Mouse (Mus musculus): Measurements from ENCODE around the gene Grm7. TPM values are rescaled to one million over a fixed set of nuclear protein-coding genes. Genes with fewer than 3 reads are reported as not detected.

Gene Grm7
- polyA plus RNA-seq, 1 experiment from 2014 or later = 0.22 TPM

- H3K27ac ChIP-seq = no peak overlapping the region
These were observed 727.4 kb downstream of the Grm7 start for GRCm38 (mm10) chr6:111372626-111373380.

DNA sequence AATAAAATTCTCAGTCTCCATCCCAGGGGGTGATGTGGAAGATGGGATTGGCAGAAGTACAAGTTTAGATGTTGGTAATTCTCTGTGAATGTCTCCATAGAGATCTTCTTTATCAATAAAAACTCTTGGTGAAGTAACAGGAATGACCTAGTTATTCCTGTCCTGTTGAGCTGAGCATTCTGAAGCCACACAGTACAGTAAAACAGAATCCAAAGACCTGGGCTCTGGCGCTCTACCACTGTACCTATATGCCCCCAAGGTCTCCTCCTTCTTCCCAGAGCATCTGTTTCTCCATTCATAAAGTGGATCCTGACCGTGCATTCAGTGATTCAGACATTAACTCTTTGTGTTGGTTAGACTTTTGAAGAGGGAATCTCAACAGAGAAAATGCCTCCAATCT lies 735.3 kb downstream of the Grm7 start:
- ATAC-seq (ENCODE audit: borderline replicate concordance, extremely low read depth, low FRiP score, low TSS enrichment) = no peak

More at GRCm38 (mm10) chr6:111372626-111373380, 727.4 kb downstream of the Grm7 start:
- Histone ChIP-seq H3K4me1 (no peaks in the 10 kb centered on the region), H3K4me3 (no peak overlapping the region), H3K27me3 (no peaks in the 10 kb centered on the region), H3K9ac (no peak overlapping the region), H3K9me3 (no peaks in the 10 kb centered on the region), H3K36me3 (no peaks in the 10 kb centered on the region), H3K4me2 (no peak overlapping the region)
- 38% methylated on average over 11 of the region's 11 CpGs for WGBS
- no peak for ATAC-seq (ENCODE audit: borderline replicate concordance, extremely low read depth, low FRiP score, low TSS enrichment)

DNA sequence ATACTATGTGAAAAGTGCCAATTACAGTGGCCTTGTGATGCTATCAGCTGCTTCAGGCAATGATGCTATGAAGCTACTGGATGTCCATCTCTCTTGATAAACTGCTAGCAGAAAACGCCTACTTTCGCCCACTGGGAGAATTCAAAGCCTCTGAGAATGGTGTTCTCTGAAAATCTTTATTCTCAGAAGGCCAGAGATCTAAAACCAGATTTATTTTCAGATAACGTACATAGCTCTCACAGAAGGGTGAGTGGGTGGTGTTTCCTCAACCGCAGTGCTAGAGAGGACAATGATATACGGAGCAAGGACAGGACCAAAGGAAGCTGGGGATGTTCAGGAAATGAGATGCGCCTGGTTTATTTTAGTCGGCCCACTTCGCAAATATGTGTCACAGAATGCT lies 763.4 kb downstream of the Grm7 start:
- WGBS = 84% methylated on average over 8 of the region's 8 CpGs
- H3K27me3 ChIP-seq = no peaks in the 10 kb centered on the region
- H3K27ac ChIP-seq = no peak overlapping the region
- no peaks in the 10 kb centered on the region for H3K36me3 ChIP-seq
- no peaks in the 10 kb centered on the region for H3K4me1 ChIP-seq
- no peaks in the 10 kb centered on the region for H3K9me3 ChIP-seq
- H3K9ac ChIP-seq = no peak overlapping the region
- no peak for ATAC-seq (ENCODE audit: borderline replicate concordance, extremely low read depth, low FRiP score, low TSS enrichment)
- no peak overlapping the region for H3K4me3 ChIP-seq
- no peak overlapping the region for H3K4me2 ChIP-seq

More for the DNA sequence above, 735.3 kb downstream of the Grm7 start:
- Histone ChIP-seq H3K36me3 (no peaks in the 10 kb centered on the region), H3K9ac (no peak overlapping the region), H3K4me1 (no peaks in the 10 kb centered on the region), H3K27ac (no peak overlapping the region), H3K4me2 (no peak overlapping the region), H3K27me3 (no peaks in the 10 kb centered on the region), H3K4me3 (no peak overlapping the region), H3K9me3 (no peaks in the 10 kb centered on the region)
- 83% methylated on average over 2 of the region's 2 CpGs for WGBS

DNA sequence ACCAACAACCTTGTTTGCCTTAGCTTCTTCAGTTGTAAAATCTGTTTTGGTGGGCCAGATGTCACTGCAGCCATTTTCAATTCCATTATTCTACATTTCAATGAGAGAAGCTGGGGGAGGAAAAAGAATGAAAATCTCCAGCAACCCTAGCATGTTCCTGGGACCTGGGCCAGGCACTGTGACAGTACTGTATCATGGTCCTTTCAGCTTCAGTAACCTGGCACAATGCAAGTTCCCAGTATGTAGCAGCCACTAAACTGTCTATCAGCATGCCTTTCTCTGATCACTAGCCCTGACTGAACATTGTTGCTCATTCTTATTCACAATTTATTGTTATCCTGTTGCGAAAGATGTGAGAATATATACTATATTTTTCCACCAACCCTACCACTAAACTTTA lies 779.4 kb downstream of the Grm7 start:
- Histone ChIP-seq H3K9ac (no peak overlapping the region), H3K27me3 (no peaks in the 10 kb centered on the region), H3K4me2 (no peak overlapping the region), H3K4me1 (no peaks in the 10 kb centered on the region), H3K27ac (no peak overlapping the region), H3K4me3 (no peak overlapping the region), H3K36me3 (no peaks in the 10 kb centered on the region), H3K9me3 (no peaks in the 10 kb centered on the region)
- ATAC-seq (ENCODE audit: borderline replicate concordance, extremely low read depth, low FRiP score, low TSS enrichment) = no peak
- 82% methylated on average over 1 of the region's 1 CpGs for WGBS

DNA sequence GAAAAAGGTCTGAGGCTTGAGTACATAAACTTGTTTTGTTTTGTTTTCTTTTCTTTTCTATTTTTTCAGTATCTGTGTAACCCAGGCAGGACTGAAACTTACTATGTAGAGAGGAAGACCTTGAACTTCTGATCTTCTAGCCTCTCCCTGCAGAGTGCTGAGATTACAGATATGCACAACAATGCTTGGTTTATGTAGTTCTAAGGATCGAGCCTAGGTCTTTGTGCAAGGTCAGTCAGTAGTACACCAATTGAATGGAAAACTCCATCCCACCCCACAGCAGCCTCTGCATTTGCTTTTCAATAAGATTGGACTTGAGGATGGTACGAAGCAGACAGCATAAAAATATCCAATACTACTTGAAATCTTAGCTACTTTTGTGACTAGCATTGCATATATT lies 800.8 kb downstream of the Grm7 start:
- ATAC-seq (ENCODE audit: borderline replicate concordance, extremely low read depth, low FRiP score, low TSS enrichment) = no peak
- no peaks in the 10 kb centered on the region for H3K9me3 ChIP-seq
- no peak overlapping the region for H3K27ac ChIP-seq
- 73% methylated on average over 2 of the region's 2 CpGs for WGBS
- H3K4me2 ChIP-seq = no peak overlapping the region
- H3K4me3 ChIP-seq = no peak overlapping the region
- no peaks in the 10 kb centered on the region for H3K36me3 ChIP-seq
- no peak overlapping the region for H3K9ac ChIP-seq
- no peaks in the 10 kb centered on the region for H3K4me1 ChIP-seq
- no peaks in the 10 kb centered on the region for H3K27me3 ChIP-seq

DNA sequence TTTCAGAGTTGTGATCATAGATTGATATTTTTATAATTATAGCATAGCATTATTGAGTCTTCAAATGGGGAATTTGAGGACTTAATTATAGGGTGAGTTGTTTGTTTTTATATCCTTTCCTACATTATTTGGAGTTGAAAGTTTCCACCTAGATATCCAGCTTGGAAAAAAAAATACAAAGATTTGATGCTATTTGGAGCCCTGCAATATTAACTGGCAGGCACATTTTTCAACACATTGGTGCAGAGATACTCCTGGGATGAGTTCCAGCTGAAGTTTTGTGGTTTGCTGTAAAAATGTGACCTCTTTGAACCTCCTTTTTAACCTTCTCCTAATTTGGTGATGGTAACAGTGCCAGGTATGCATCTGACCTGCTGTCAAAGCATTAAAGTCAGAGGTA lies 802.5 kb downstream of the Grm7 start:
- Histone ChIP-seq H3K4me1 (no peaks in the 10 kb centered on the region), H3K27ac (no peak overlapping the region), H3K4me3 (no peak overlapping the region), H3K4me2 (no peak overlapping the region), H3K36me3 (no peaks in the 10 kb centered on the region), H3K27me3 (no peaks in the 10 kb centered on the region), H3K9me3 (no peaks in the 10 kb centered on the region), H3K9ac (no peak overlapping the region)
- no peak for ATAC-seq (ENCODE audit: borderline replicate concordance, extremely low read depth, low FRiP score, low TSS enrichment)

GRCm38 (mm10) chr6:111449054-111449783 lies 803.8 kb downstream of the Grm7 start:
- Histone ChIP-seq H3K4me1 (no peaks in the 10 kb centered on the region), H3K27ac (no peak overlapping the region), H3K36me3 (no peaks in the 10 kb centered on the region), H3K4me3 (no peak overlapping the region), H3K4me2 (no peak overlapping the region), H3K9ac (no peak overlapping the region), H3K9me3 (no peaks in the 10 kb centered on the region), H3K27me3 (no peaks in the 10 kb centered on the region)
- 34% methylated on average over 3 of the region's 3 CpGs for WGBS
- no peak for ATAC-seq (ENCODE audit: borderline replicate concordance, extremely low read depth, low FRiP score, low TSS enrichment)

GRCm38 (mm10) chr6:111481866-111482265 lies 836.5 kb downstream of the Grm7 start:
- Histone ChIP-seq H3K4me3 (no peak overlapping the region), H3K36me3 (no peaks in the 10 kb centered on the region), H3K9me3 (no peaks in the 10 kb centered on the region), H3K27me3 (no peaks in the 10 kb centered on the region), H3K9ac (no peak overlapping the region), H3K4me1 (no peaks in the 10 kb centered on the region), H3K27ac (no peak overlapping the region), H3K4me2 (no peak overlapping the region)
- ATAC-seq (ENCODE audit: borderline replicate concordance, extremely low read depth, low FRiP score, low TSS enrichment) = no peak
- WGBS = 56% methylated on average over 1 of the region's 1 CpGs

GRCm38 (mm10) chr6:111486081-111486480 lies 840.7 kb downstream of the Grm7 start:
- Histone ChIP-seq H3K9ac (no peak overlapping the region), H3K4me1 (no peaks in the 10 kb centered on the region), H3K27ac (no peak overlapping the region), H3K4me3 (no peak overlapping the region), H3K9me3 (no peaks in the 10 kb centered on the region), H3K36me3 (no peaks in the 10 kb centered on the region), H3K4me2 (no peak overlapping the region), H3K27me3 (no peaks in the 10 kb centered on the region)
- no peak for ATAC-seq (ENCODE audit: borderline replicate concordance, extremely low read depth, low FRiP score, low TSS enrichment)

DNA sequence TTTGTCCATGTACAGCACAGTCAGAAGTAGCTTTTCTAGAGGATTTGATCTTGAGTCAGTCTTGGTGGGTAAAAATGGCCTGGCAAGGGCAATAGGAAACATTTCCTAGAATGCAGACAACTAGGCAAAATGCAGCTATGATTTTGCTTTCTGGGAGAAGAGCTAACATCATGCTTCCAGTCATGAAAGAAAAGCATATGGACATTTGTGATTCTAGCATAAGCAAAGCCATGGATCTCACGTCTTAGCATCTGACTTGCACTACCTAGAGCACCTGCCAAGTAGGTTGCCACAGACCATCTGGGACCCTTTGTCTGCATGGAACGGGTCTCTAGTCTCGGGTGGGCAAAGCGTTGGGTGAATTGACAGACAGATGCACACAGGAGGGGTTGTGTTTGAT lies 842.2 kb downstream of the Grm7 start:
- Histone ChIP-seq H3K27me3 (no peaks in the 10 kb centered on the region), H3K27ac (no peak overlapping the region), H3K9me3 (no peaks in the 10 kb centered on the region), H3K4me2 (no peak overlapping the region), H3K9ac (no peak overlapping the region), H3K36me3 (no peaks in the 10 kb centered on the region), H3K4me1 (no peaks in the 10 kb centered on the region), H3K4me3 (no peak overlapping the region)
- ATAC-seq (ENCODE audit: borderline replicate concordance, extremely low read depth, low FRiP score, low TSS enrichment) = no peak
- WGBS = 82% methylated on average over 4 of the region's 4 CpGs

GRCm38 (mm10) chr6:111492166-111492565 lies 846.8 kb downstream of the Grm7 start:
- Histone ChIP-seq H3K9ac (no peak overlapping the region), H3K9me3 (no peaks in the 10 kb centered on the region), H3K4me1 (no peaks in the 10 kb centered on the region), H3K4me2 (no peak overlapping the region), H3K36me3 (no peaks in the 10 kb centered on the region), H3K27me3 (no peaks in the 10 kb centered on the region), H3K4me3 (no peak overlapping the region), H3K27ac (no peak overlapping the region)
- no peak for ATAC-seq (ENCODE audit: borderline replicate concordance, extremely low read depth, low FRiP score, low TSS enrichment)

GRCm38 (mm10) chr6:111499542-111499941 lies 854.2 kb downstream of the Grm7 start:
- Histone ChIP-seq H3K4me3 (no peak overlapping the region), H3K9me3 (no peaks in the 10 kb centered on the region), H3K27me3 (no peaks in the 10 kb centered on the region), H3K4me1 (no peaks in the 10 kb centered on the region), H3K36me3 (no peaks in the 10 kb centered on the region), H3K27ac (no peak overlapping the region), H3K4me2 (no peak overlapping the region), H3K9ac (no peak overlapping the region)
- no peak for ATAC-seq (ENCODE audit: borderline replicate concordance, extremely low read depth, low FRiP score, low TSS enrichment)
- WGBS = 56% methylated on average over 5 of the region's 5 CpGs
